Mouse (Mus musculus) heart, embryonic 16.5 days (tissue): Measurements from ENCODE around the gene Spop. TPM values are rescaled to one million over a fixed set of nuclear protein-coding genes. Genes with fewer than 3 reads are reported as not detected.
A peak's percentile ranks its signal among the peaks of the same experiment; 100 is the strongest.

Experiments used
- ATAC-seq: fragments of 200-750 bp; cut with Nextera tagmentation; replicated peaks from 2 replicates; pipeline ENCODE4 v1.8.0; 2017; ENCODE audit warnings: moderate number of reproducible peaks; ENCODE audit not compliant: insufficient read depth, low FRiP score; ENCODE audit errors: extremely low read depth
- H3K27ac ChIP-seq: fragments of 300-500 bp; sonication (generic); 2 replicates; pipeline ENCODE4 v1.5.1; 2014; ENCODE audit warnings: mild to moderate bottlenecking, low read length, control low read depth, moderate library complexity
- H3K27me3 ChIP-seq: fragments of 300-500 bp; sonication (generic); 2 replicates; pipeline ENCODE4 v1.6.1; 2014; ENCODE audit warnings: low read length, mixed read lengths; ENCODE audit not compliant: control insufficient read depth, insufficient read depth
- H3K36me3 ChIP-seq: fragments of 300-500 bp; sonication (generic); 2 replicates; pipeline ENCODE4 v1.6.1; 2014; ENCODE audit not compliant: control insufficient read depth, insufficient read depth
- H3K4me1 ChIP-seq: fragments of 300-500 bp; sonication (generic); 2 replicates; pipeline ENCODE4 v1.6.1; 2014; ENCODE audit warnings: low read length, mixed read lengths; ENCODE audit not compliant: control insufficient read depth, insufficient read depth
- H3K4me2 ChIP-seq: fragments of 300-500 bp; sonication (generic); 2 replicates; pipeline ENCODE4 v1.6.1; 2014; ENCODE audit warnings: low read depth, mild to moderate bottlenecking, control low read depth, low read length
- H3K4me3 ChIP-seq: fragments of 300-500 bp; sonication (generic); 2 replicates; pipeline ENCODE4 v1.5.1; 2014; ENCODE audit warnings: mild to moderate bottlenecking, control low read depth, low read length
- H3K9ac ChIP-seq: fragments of 300-500 bp; sonication (generic); 2 replicates; pipeline ENCODE4 v1.6.1; 2014; ENCODE audit warnings: low read length, control low read depth
- H3K9me3 ChIP-seq: fragments of 300-500 bp; sonication (generic); replicated peaks from 2 replicates; pipeline ENCODE4 v1.6.1; 2016; ENCODE audit warnings: low read length; ENCODE audit not compliant: control insufficient read depth
- WGBS: fragments of 180-500 bp; shearing (Covaris S2); extraction: QIAGEN DNeasy Blood & Tissue Kit; methylation state at CpG from one replicate; pipeline ENCODE4 v1.1.7; 2014; 5-methylcytosine and 5-hydroxymethylcytosine counted together
- polyA plus RNA-seq: library from polyadenylated mRNA; unstranded; fragments of >200 nt; fragmentation: Nextera tagmentation; extraction: Ambion mirVana; gene quantifications from 2 replicates; pipeline ENCODE4 v1.2.1, GENCODE M21; 2015

Gene Spop
- polyA plus RNA-seq, 1 experiment from 2014 or later = 157 TPM

DNA sequence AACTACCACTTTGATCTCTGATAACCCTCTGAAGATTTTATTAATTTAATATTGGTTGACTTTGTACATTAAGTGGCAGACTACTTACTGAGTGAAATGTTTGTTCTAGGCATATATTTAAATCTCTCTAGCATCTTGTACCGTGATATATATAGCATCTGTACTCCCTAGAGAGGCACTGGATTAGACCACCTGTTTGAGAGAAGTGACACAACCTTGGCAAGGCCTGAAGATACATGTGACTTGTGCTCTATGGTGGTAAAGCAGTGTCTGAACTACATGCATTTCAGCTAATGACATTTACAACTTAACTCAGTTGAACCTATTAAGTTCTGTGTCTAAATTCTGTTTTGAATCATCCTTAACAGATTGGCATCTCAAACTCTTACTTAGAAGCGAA, 59.1 kb downstream of the Spop start:
- H3K27ac ChIP-seq = peak overlapping the region; percentile 49; the same call in 1 of the 2 replicates
- H3K27me3 ChIP-seq = no peaks in the 10 kb centered on the region
- no peak overlapping the region for H3K4me2 ChIP-seq
- no peaks in the 10 kb centered on the region for H3K9me3 ChIP-seq
- H3K36me3 ChIP-seq = peaks cover 15% of the 10 kb centered on the region
- H3K4me3 ChIP-seq = no peak overlapping the region
- peak; percentile 63; the same call in 1 of the 2 replicates for ATAC-seq
- peaks cover 4% of the 10 kb centered on the region for H3K4me1 ChIP-seq
- WGBS = 64% methylated on average over 2 of the region's 2 CpGs
- H3K9ac ChIP-seq = no peak overlapping the region

DNA sequence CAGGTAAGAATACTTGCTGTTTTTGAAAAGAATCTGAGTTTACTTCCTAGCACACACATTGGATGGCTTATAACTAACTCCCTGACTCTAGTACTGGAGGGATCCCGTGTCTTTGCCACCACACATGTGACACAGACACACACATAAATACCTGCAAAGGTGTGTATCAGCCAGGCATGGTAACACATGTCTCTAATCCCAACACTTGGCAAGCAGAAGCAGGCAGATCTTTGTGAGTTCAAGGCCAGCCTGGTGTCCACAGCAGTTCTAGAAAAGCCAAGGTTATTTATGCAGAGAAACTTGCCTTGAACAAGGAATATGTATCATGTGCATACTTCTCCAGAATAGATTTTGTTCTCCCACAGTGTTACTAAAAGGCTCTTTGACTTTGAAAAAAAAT, 59.6 kb downstream of the Spop start:
- Histone ChIP-seq H3K9me3 (no peaks in the 10 kb centered on the region), H3K36me3 (peaks cover 15% of the 10 kb centered on the region), H3K27me3 (no peaks in the 10 kb centered on the region), H3K27ac (no peak overlapping the region), H3K4me1 (peaks cover 4% of the 10 kb centered on the region), H3K4me2 (no peak overlapping the region), H3K9ac (no peak overlapping the region), H3K4me3 (no peak overlapping the region)
- ATAC-seq = no peak
- WGBS = 87% methylated on average over 1 of the region's 1 CpGs

DNA sequence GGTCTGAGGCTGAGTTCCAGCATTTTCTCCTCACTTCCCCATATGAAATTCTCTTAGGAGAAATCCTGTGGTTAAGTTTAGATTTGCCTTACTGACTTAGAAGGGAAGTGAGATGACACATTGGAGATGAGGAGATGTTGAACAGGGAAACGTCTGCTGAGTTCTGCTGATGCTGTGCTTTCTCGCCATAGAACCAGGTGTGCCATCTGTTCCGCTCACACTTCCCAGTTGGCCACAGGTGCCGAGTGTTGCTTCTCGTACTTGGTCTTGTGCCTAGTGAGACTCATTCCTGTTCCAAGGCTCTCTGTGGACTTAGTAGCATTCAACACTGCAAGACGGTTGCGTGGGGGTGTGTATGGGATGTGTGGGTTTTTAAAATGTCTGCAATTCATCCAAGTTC, 62.4 kb downstream of the Spop start:
- Histone ChIP-seq H3K36me3 (peaks cover 25% of the 10 kb centered on the region), H3K4me1 (peaks cover 4% of the 10 kb centered on the region), H3K9ac (no peak overlapping the region), H3K27ac (no peak overlapping the region), H3K27me3 (no peaks in the 10 kb centered on the region), H3K4me2 (no peak overlapping the region), H3K4me3 (no peak overlapping the region), H3K9me3 (no peaks in the 10 kb centered on the region)
- no peak for ATAC-seq
- 82% methylated on average over 7 of the region's 7 CpGs for WGBS

DNA sequence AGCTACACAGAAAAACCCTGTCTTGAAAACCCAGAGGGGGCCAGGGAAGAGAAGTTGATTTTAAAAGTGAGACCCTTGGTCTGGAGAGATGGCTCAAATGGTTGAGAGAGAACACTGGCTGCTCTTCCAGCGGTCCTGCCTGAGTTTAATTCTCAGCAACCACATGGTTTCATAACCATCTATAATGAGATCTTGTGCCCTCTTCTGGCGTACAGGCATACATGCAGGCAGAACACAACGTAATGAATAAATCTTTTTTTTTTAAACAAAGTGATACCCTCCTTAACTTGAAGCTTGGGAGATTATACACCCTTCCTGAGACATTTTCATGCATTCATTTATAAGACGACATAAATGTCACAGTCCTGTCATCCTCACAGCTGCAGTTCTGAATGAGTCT, 65.6 kb downstream of the Spop start:
- H3K4me1 ChIP-seq = no peaks in the 10 kb centered on the region
- WGBS = 87% methylated on average over 4 of the region's 4 CpGs
- ATAC-seq = no peak
- no peaks in the 10 kb centered on the region for H3K27me3 ChIP-seq
- no peak overlapping the region for H3K27ac ChIP-seq
- no peak overlapping the region for H3K4me3 ChIP-seq
- no peak overlapping the region for H3K4me2 ChIP-seq
- no peak overlapping the region for H3K9ac ChIP-seq
- no peaks in the 10 kb centered on the region for H3K9me3 ChIP-seq
- peaks cover 19% of the 10 kb centered on the region for H3K36me3 ChIP-seq

DNA sequence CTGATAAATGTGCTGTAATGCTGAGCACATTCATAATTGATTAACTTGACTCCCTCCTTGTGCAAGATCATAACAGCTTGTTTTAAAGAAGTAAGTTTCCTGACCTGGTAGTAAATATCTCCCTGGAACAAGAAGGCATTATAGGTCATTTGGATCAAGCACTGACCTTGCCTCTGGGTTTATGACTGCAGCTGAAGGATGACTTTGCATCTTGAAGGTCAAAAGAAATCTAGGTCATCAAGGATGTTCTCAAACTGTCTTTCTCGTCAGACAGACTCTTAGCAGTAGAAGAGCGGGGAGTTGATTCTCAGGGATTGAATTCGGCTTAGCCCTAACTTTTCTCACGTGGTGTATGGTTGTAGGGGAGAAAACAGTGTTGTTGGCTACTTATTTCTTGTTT, 66.8 kb downstream of the Spop start:
- WGBS = 86% methylated on average over 4 of the region's 4 CpGs
- H3K4me1 ChIP-seq = no peaks in the 10 kb centered on the region

DNA sequence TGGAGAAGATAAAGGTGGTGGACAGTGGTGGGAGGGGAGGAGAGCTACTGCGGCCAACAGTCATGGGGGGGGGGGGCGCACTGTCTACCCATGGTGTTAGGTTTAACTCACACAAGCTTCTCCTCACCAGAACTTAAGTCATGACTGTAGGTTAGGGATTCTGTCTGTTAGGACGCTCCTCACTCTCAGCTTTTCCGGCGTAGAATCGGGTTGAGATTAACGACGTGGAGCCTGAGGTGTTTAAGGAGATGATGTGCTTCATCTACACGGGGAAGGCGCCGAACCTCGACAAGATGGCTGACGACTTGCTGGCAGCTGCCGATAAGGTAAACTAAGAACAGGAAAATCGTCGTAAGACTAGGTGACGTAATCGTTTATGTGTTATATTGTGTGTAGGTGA, 71.8 kb downstream of the Spop start:
- Histone ChIP-seq H3K4me3 (no peak overlapping the region), H3K27ac (no peak overlapping the region), H3K9ac (no peak overlapping the region), H3K4me1 (no peaks in the 10 kb centered on the region), H3K36me3 (peaks cover 26% of the 10 kb centered on the region), H3K27me3 (no peaks in the 10 kb centered on the region), H3K4me2 (no peak overlapping the region), H3K9me3 (no peaks in the 10 kb centered on the region)
- no peak for ATAC-seq
- WGBS = 94% methylated on average over 18 of the region's 18 CpGs

More for the DNA sequence above, 66.8 kb downstream of the Spop start:
- no peak for ATAC-seq
- Histone ChIP-seq H3K27ac (no peak overlapping the region), H3K9me3 (no peaks in the 10 kb centered on the region), H3K4me2 (no peak overlapping the region), H3K9ac (no peak overlapping the region), H3K36me3 (peaks cover 24% of the 10 kb centered on the region), H3K4me3 (no peak overlapping the region), H3K27me3 (no peaks in the 10 kb centered on the region)

DNA sequence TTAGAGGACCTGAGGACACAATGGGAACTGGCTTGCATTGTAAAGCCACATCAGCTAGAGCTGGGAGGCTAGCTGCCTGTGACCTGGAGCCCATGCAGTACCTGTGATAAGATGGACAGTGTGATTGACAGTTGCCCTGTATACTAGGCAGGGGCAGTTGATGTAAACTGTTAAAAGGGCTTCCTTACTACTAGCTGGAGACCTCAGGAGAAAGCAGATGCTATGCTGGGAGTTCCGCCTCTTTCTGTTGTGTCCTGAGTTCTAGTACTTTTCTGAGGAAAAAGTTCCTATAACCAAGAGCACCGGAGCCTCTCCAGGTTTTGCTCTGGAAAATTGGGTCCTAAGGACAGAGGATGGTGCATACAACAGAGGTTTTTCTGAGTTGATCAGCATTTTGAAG, 73.4 kb downstream of the Spop start:
- no peaks in the 10 kb centered on the region for H3K27me3 ChIP-seq
- H3K4me3 ChIP-seq = no peak overlapping the region
- H3K4me1 ChIP-seq = no peaks in the 10 kb centered on the region
- H3K36me3 ChIP-seq = peaks cover 31% of the 10 kb centered on the region
- ATAC-seq = no peak
- no peak overlapping the region for H3K4me2 ChIP-seq
- no peak overlapping the region for H3K9ac ChIP-seq
- H3K27ac ChIP-seq = no peak overlapping the region
- 98% methylated on average over 2 of the region's 2 CpGs for WGBS
- no peaks in the 10 kb centered on the region for H3K9me3 ChIP-seq

DNA sequence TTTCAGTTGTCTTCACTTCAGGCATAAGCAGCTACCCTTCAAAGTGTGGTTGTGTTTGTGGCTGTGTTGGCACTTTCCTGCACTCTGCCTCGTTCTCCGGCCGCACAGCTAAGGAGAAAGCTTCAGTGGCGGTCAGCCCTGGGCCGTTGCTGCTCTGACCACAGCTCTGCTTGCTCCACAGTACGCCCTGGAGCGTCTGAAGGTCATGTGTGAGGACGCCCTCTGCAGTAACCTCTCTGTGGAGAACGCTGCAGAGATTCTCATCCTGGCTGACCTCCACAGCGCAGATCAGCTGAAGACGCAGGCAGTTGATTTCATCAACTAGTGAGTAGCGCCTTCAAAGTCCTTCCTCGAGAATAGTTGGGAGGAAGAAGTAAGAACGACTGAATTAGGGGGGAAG, 76.2 kb downstream of the Spop start:
- peak; percentile 49; the same call in 1 of the 2 replicates for ATAC-seq
- Histone ChIP-seq H3K27ac (peak overlapping the region; percentile 40; the same call in 1 of the 2 replicates), H3K4me1 (no peaks in the 10 kb centered on the region), H3K9ac (no peak overlapping the region), H3K4me3 (no peak overlapping the region), H3K9me3 (no peaks in the 10 kb centered on the region), H3K36me3 (peaks cover 29% of the 10 kb centered on the region), H3K27me3 (no peaks in the 10 kb centered on the region), H3K4me2 (no peak overlapping the region)
- WGBS = 62% methylated on average over 14 of the region's 14 CpGs

DNA sequence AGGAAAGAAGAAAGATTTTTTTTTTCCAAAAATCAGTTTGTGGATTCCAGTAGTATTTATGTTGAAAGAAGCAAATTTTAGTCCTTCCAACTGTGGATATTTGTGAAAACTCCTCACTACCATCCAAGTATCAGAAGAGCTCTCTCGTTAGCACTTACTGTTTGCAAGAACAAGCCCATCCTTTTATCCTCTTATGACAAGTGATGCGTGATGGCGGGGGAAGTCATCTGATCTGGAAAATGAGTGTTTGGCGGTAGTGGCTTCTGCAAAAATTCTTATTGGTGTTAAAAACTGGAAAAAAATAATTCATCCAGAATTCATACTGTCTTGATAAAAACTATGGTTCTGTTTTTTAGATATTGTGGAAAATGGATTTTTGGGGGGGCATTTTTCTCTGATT, 78.4 kb downstream of the Spop start:
- Histone ChIP-seq H3K27ac (no peak overlapping the region), H3K4me1 (no peaks in the 10 kb centered on the region), H3K36me3 (peaks cover 17% of the 10 kb centered on the region), H3K4me2 (no peak overlapping the region), H3K9me3 (no peaks in the 10 kb centered on the region), H3K9ac (no peak overlapping the region), H3K4me3 (no peak overlapping the region), H3K27me3 (no peaks in the 10 kb centered on the region)
- 92% methylated on average over 4 of the region's 4 CpGs for WGBS
- no peak for ATAC-seq

DNA sequence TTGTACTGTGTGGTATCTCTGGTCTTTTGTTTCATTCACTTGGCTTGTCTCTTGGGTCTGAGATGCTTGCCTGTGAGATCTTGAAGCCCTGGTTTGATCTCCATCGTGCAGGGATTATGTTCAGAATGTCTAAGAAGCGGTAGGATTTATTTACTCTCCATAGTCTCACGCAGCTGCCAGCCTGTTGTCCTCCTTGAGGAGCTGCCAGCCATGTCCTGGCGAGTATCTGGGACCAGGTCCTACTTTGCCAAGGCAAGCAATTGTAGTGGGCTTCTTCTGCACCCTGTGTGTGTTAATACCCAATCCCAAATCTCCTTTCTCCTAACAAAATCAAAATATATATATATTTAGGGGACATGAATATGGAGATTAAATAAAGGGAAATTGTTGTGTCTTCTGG, 79.1 kb downstream of the Spop start:
- 91% methylated on average over 4 of the region's 4 CpGs for WGBS
- ATAC-seq = no peak
- peaks cover 21% of the 10 kb centered on the region for H3K36me3 ChIP-seq

More for the DNA sequence above, 79.1 kb downstream of the Spop start:
- Histone ChIP-seq H3K27me3 (no peaks in the 10 kb centered on the region), H3K4me1 (no peaks in the 10 kb centered on the region), H3K9me3 (no peaks in the 10 kb centered on the region), H3K4me2 (no peak overlapping the region), H3K27ac (no peak overlapping the region), H3K4me3 (no peak overlapping the region), H3K9ac (no peak overlapping the region)
